Mouse (Mus musculus): Measurements from ENCODE around the gene Smco4. TPM values are rescaled to one million over a fixed set of nuclear protein-coding genes. Genes with fewer than 3 reads are reported as not detected.

Smco4 gene
- polyA plus RNA-seq, 2 experiments, result 1.4 to 5.8 TPM

DNA sequence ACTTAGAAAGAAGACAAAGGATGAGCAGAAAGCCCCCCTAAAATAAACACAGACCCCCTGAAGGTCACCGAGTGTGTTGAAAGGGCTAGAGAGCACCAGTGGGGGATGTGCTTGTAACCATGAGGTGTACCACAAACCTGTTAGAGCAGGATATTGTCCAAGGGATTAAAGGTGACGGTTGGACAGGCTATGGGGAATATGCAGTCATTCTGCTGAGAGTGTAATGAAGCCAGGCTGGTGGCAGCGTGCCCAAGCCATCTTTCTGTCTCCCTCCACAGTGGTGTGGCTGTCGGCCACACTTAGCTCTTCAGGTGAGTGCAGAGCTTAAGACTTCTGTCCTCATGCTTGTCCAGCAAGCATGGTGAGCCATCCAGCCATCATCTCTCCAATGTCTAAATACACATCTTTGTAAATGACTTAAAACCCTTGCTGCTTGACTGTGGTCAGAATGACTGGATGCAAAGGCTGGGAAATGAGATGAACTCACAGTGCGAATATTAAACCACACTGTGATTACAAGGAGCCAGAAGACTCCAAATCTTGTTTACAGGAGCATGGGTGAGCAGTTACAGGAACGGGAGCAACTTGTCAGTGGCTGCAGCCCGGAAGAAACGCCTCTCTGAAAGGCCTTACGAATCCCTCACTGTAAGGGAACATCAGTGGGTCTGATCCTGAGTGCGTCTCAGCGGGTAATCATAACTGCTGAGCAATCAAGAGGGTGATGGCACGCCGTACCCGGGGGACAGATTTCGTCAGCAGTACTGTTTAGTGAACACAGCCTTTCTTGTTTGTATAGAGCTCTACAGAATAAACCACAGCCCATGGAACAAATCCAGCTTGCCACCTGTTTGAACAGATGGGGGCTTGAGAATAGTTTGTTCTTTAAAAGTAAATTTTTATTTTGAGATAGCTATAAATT, 59.0 kb downstream of the Smco4 start:
- Histone ChIP-seq H3K4me2 (ENCODE audit: low read depth) (no peak overlapping the region), H3K9ac (replicated peaks) (no peak overlapping the region), H3K4me1 (replicated peaks; ENCODE audit: control insufficient read depth in 2 of 2, insufficient read depth in 2 of 2, low read length in 1 of 2) (peaks cover 0 to 2% of the 10 kb centered on the region in 2 experiments; a peak in 1 of 4 replicates), H3K36me3 (replicated peaks; ENCODE audit: control insufficient read depth, insufficient read depth, low read depth) (no peaks in the 10 kb centered on the region), H3K9me3 (ENCODE audit: control insufficient read depth, low read length) (no peaks in the 10 kb centered on the region), H3K27ac (no peak overlapping the region), H3K4me3 (ENCODE audit: insufficient read depth in 1 of 2, low read depth in 2 of 2, low read length in 2 of 2) (no peak overlapping the region), H3K27me3 (ENCODE audit: control insufficient read depth, insufficient read depth, low read length) (no peaks in the 10 kb centered on the region)
- TF ChIP-seq CTCF (IDR thresholded peaks at IDR 0.05; ENCODE audit: low read depth) (no peak), EP300 (IDR thresholded peaks at IDR 0.05; ENCODE audit: low read depth) (no peak)
- 66% methylated on average over 15 of the region's 15 CpGs for WGBS (ENCODE audit: insufficient replicate concordance)
- DNase-seq (ENCODE audit: low read depth in 3 of 3, low spot score in 3 of 3), result no peak
- peak; percentile 31; the same call in 1 of the 2 replicates for ATAC-seq (ENCODE audit: insufficient read depth)

- Histone ChIP-seq H3K36me3 (replicated peaks; ENCODE audit: control insufficient read depth, insufficient read depth, low read depth) (no peaks in the 10 kb centered on the region), H3K27ac (no peak overlapping the region), H3K27me3 (ENCODE audit: control insufficient read depth, insufficient read depth, low read length) (no peaks in the 10 kb centered on the region), H3K9ac (replicated peaks) (no peak overlapping the region), H3K4me3 (ENCODE audit: insufficient read depth in 1 of 2, low read depth in 2 of 2, low read length in 2 of 2) (no peak overlapping the region), H3K4me1 (replicated peaks; ENCODE audit: control insufficient read depth in 2 of 2, insufficient read depth in 2 of 2, low read length in 1 of 2) (peaks cover 0 to 2% of the 10 kb centered on the region in 2 experiments; a peak in 1 of 4 replicates), H3K9me3 (ENCODE audit: control insufficient read depth, low read length) (no peaks in the 10 kb centered on the region), H3K4me2 (ENCODE audit: low read depth) (no peak overlapping the region)
- no peak for TF ChIP-seq EP300 (IDR thresholded peaks at IDR 0.05; ENCODE audit: low read depth)
- TF ChIP-seq CTCF (IDR thresholded peaks at IDR 0.05; ENCODE audit: low read depth), result no peak
- ATAC-seq (ENCODE audit: insufficient read depth), result no peak
- no peak for DNase-seq (ENCODE audit: low read depth in 3 of 3, low spot score in 3 of 3)
- WGBS (ENCODE audit: insufficient replicate concordance), result 72% methylated on average over 8 of the region's 8 CpGs
Observed at GRCm38 (mm10) chr9:15553322-15553721, 60.1 kb downstream of the Smco4 start.

GRCm38 (mm10) chr9:15560451-15560850, 67.2 kb downstream of the Smco4 start:
- H3K4me2 ChIP-seq (ENCODE audit: low read depth), result no peak overlapping the region
- no peak overlapping the region for H3K27ac ChIP-seq
- peaks cover 0 to 7% of the 10 kb centered on the region in 2 experiments; a peak in 2 of 4 replicates for H3K4me1 ChIP-seq (replicated peaks; ENCODE audit: control insufficient read depth in 2 of 2, insufficient read depth in 2 of 2, low read length in 1 of 2)
- H3K4me3 ChIP-seq (ENCODE audit: insufficient read depth in 1 of 2, low read depth in 2 of 2, low read length in 2 of 2), result no peak overlapping the region
- DNase-seq (ENCODE audit: low read depth in 3 of 3, low spot score in 3 of 3), result no peak
- TF ChIP-seq CTCF (IDR thresholded peaks at IDR 0.05; ENCODE audit: low read depth) (no peak), EP300 (IDR thresholded peaks at IDR 0.05; ENCODE audit: low read depth) (no peak)
- H3K36me3 ChIP-seq (replicated peaks; ENCODE audit: control insufficient read depth, insufficient read depth, low read depth), result no peaks in the 10 kb centered on the region
- no peak overlapping the region for H3K9ac ChIP-seq (replicated peaks)
- no peak for ATAC-seq (ENCODE audit: insufficient read depth)
- WGBS (ENCODE audit: insufficient replicate concordance), result 65% methylated on average over 3 of the region's 3 CpGs
- H3K27me3 ChIP-seq (ENCODE audit: control insufficient read depth, insufficient read depth, low read length), result no peaks in the 10 kb centered on the region
- H3K9me3 ChIP-seq (ENCODE audit: control insufficient read depth, low read length), result no peaks in the 10 kb centered on the region

GRCm38 (mm10) chr9:15562353-15562752, 69.1 kb downstream of the Smco4 start:
- H3K4me2 ChIP-seq (ENCODE audit: low read depth), result no peak overlapping the region
- peak; percentile 64 for ATAC-seq (ENCODE audit: insufficient read depth)
- no peak overlapping the region for H3K9ac ChIP-seq (replicated peaks)
- no peak overlapping the region for H3K27ac ChIP-seq
- no peak overlapping the region for H3K4me3 ChIP-seq (ENCODE audit: insufficient read depth in 1 of 2, low read depth in 2 of 2, low read length in 2 of 2)
- TF ChIP-seq CTCF (IDR thresholded peaks at IDR 0.05; ENCODE audit: low read depth), result no peak
- no peak for TF ChIP-seq EP300 (IDR thresholded peaks at IDR 0.05; ENCODE audit: low read depth)
- H3K36me3 ChIP-seq (replicated peaks; ENCODE audit: control insufficient read depth, insufficient read depth, low read depth), result no peaks in the 10 kb centered on the region
- WGBS (ENCODE audit: insufficient replicate concordance), result 60% methylated on average over 7 of the region's 7 CpGs
- peaks cover 0 to 7% of the 10 kb centered on the region in 2 experiments; a peak in 2 of 4 replicates for H3K4me1 ChIP-seq (replicated peaks; ENCODE audit: control insufficient read depth in 2 of 2, insufficient read depth in 2 of 2, low read length in 1 of 2)
- DNase-seq (ENCODE audit: low read depth in 3 of 3, low spot score in 3 of 3), result peak in 2 of 3 experiments; percentile 3 to 20
- no peaks in the 10 kb centered on the region for H3K27me3 ChIP-seq (ENCODE audit: control insufficient read depth, insufficient read depth, low read length)
- no peaks in the 10 kb centered on the region for H3K9me3 ChIP-seq (ENCODE audit: control insufficient read depth, low read length)

GRCm38 (mm10) chr9:15574750-15575454, 81.7 kb downstream of the Smco4 start:
- Histone ChIP-seq H3K4me3 (ENCODE audit: insufficient read depth in 1 of 2, low read depth in 2 of 2, low read length in 2 of 2) (no peak overlapping the region), H3K9ac (replicated peaks) (no peak overlapping the region), H3K27ac (no peak overlapping the region), H3K9me3 (ENCODE audit: control insufficient read depth, low read length) (no peaks in the 10 kb centered on the region), H3K4me2 (ENCODE audit: low read depth) (no peak overlapping the region), H3K4me1 (replicated peaks; ENCODE audit: control insufficient read depth in 2 of 2, insufficient read depth in 2 of 2, low read length in 1 of 2) (no peaks in the 10 kb centered on the region), H3K36me3 (replicated peaks; ENCODE audit: control insufficient read depth, insufficient read depth, low read depth) (no peaks in the 10 kb centered on the region), H3K27me3 (ENCODE audit: control insufficient read depth, insufficient read depth, low read length) (no peaks in the 10 kb centered on the region)
- 73% methylated on average over 13 of the region's 13 CpGs for WGBS (ENCODE audit: insufficient replicate concordance)
- TF ChIP-seq EP300 (IDR thresholded peaks at IDR 0.05; ENCODE audit: low read depth), result no peak
- no peak for TF ChIP-seq CTCF (IDR thresholded peaks at IDR 0.05; ENCODE audit: low read depth)
- ATAC-seq (ENCODE audit: insufficient read depth), result no peak
- DNase-seq (ENCODE audit: low read depth in 3 of 3, low spot score in 3 of 3), result no peak

Measured in liver, embryonic 14.5 days (tissue).